Mouse (Mus musculus): ENCODE data around the gene Ncapd3.
A peak's percentile ranks its signal among the peaks of the same experiment; 100 is the strongest.

Ncapd3 gene

DNA sequence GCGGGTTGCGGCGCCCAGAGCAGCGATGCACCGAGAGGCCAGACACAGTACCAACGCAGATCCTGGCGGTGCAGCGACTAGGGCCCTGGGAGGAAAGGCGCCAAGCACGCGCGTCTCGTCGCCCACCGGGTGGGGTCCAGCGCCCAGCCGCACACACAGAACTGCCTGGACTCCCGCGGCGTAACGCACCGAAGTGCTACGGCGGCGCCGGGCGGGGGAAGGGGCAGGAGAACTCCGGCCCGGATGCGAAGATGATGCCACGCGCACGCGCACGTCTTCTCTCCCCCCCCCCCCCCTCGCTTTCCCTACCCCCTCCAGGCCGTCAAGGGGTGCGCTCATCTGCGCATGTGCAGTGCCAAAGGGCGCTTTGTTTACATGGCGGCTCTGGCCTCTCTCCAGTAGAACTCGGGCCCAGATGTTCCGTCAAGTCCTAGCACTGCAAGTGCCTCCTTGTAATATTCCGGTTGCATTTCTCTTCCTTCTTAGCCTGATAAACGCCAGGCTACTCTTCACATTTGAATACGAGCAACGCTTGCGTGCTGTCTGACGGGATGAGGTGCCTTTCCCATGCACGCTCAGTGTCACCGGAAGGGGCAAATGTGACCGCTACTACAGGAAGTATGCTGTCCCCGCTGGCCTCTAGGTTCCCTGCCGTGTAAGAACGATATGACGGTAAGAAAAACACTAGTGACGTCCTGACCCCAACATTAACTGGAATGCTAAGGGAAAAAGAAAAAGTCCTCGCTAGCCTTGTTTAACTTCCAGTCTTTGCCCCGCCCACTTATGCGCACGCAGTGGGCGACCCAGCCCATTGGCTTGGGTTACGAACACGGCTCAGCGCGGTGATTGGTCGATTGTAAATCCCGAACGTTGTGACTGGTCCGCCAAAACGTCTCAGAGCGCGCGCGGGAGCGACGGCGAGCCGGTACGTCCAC, at the start of gene Ncapd3, which contains the start of gene Vps26b:
Ncapd3 (plus strand) TSS at position 348 of the 935 bp plus-strand sequence.
Vps26b (minus strand) TSS at position 238 of the 935 bp plus-strand sequence.
- DNase-seq (ENCODE audit: low spot score): peak; percentile 96

DNA sequence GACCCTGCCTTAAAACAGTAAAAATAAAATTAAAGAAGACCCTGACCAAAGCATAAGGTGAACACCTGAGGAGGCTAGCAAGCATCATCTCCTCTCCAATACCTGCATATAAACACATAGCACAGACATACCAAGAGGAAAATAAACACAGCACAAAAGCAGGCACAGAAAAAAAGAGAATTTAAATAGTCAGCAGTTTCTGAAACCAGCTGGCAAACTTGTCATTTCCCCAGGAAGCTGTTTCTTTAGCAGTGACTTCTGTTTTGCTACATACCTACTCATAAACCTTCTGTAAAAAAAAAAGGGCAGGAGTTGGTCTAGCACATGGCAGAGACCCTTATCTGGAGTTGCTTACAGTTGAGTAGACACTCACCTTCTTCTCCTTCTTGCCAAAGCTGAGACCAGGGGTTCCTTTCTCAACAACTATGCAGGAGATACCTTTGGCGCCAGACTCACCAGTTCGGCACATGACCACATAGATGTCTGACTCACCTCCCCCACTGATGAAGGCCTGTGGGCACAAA, 44.8 kb upstream of the Ncapd3 start:
- no peak for DNase-seq (ENCODE audit: low spot score)

DNA sequence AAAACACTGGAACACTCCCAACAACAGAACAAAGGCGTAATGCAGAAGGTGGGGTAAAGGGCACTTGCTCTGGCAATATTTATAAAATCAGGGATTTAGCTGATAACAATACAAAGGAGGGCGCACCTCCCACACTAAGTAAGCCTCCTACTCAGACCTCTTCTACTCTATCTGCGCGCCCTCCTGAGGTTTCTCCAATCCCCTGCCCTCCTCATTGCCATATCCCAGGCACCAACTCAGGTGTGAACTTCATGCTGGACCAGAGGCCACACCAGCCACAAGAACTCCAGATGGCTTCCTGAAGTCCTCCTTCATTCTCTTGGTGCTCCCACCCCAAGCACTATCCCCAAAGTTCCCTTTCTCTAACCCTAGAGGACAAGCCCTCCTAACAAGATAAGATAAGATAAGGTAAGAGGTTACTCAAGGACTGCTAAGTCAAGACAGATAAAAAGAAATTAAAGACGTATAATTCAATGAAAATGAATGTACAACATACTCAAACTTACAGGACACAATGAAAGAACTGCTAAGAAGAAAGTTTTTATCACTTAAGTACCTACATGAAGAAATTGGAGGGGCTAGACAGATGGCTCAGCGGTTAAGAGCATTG, 44.2 kb upstream of the Ncapd3 start:
- DNase-seq (ENCODE audit: low spot score): no peak

DNA sequence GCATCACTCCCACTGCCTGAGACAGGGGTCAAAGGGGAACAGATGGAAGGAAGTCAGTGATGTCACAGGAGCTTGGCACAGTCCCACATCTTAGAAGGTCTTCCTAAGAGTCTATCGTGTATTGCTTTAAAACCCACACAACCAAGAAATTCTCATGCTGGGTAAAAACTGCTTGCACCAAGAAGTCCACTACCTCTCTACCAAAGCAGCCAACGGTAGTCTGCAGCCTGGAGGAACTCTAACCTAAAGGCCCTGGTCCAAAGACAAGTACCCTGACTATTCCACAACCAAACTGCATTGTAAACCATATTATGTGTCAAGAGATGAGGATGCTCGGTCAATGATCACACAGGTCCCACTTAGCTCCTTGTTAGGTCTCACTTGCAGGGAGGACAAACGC, 39.8 kb upstream of the Ncapd3 start:
- no peak for DNase-seq (ENCODE audit: low spot score)

DNA sequence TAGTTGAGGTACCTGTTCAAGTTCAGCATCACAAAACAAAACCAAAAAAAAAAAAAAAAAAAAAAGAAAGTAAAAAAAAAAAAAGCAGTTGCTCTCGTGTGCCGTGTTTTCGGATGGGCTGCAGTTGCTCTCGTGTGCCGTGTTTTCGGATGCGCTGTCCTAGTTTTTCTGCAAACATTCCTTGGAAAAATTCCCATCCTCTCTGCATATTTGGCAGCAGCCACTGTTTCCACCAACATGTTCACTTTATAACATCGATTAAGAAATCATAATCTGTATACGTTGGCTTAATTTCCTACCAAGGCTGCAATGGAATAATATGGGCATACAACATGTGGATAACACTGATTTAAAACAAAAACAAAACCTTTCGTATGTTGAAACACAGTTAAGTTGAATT, 36.9 kb upstream of the Ncapd3 start:
- DNase-seq (ENCODE audit: low spot score): no peak

DNA sequence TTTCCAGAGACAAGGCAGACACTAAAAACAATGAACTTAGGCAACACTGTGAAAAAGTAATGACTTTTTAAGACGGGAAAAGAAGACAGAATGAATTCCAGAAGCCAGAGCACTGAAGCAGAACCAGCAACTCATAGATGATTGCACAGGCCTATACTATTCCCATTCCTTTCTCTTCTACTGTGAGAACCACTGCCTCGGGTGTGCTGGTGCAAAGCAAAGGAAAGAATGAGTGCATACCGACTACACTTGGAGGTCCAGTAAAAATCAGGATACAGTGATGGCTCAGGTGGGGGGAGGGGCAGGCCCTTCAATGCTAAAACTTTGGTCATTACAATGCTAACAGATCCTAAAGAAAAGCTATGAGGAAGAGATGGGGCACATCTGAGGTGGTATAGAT, 36.1 kb upstream of the Ncapd3 start:
- DNase-seq (ENCODE audit: low spot score): no peak

DNA sequence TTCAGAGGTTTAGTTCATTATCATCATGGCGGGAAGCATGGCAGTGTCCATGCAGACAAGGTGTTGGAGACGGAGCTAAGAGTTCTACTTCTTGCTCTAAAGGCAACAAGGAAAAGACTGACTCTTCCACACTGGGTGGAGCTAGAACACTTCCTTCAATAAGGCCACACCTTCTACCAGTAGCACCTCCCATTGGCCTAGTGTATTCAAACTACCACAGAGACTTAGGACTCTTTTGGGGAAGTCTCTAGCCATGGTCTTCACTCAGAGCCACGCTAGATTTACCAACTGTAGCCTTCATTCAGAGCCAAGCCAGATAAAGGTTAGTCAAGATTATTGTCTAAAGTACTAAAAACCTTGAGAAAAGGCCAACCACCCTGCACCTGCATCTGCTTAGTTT, 32.9 kb upstream of the Ncapd3 start:
- no peak for DNase-seq (ENCODE audit: low spot score)

DNA sequence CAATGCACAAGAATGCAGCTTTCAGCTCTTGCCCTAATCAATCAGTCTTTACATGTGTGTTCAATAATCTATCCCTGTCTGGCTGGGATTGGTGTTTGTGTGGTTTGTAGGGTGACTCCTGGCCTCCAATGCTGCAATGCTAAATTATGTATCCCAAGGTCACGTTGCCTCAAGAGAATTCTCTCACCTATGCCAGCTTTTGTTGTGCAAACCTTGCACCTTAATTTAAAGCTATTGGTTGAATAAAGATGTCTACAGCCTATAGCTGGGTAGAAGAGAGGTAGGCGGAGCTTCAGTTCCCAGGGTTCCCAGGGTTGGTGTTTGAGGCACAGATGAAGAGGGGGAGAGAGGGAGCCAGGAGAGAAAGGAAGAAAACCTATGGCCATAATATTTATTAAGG, 32.5 kb upstream of the Ncapd3 start:
- no peak for DNase-seq (ENCODE audit: low spot score)

DNA sequence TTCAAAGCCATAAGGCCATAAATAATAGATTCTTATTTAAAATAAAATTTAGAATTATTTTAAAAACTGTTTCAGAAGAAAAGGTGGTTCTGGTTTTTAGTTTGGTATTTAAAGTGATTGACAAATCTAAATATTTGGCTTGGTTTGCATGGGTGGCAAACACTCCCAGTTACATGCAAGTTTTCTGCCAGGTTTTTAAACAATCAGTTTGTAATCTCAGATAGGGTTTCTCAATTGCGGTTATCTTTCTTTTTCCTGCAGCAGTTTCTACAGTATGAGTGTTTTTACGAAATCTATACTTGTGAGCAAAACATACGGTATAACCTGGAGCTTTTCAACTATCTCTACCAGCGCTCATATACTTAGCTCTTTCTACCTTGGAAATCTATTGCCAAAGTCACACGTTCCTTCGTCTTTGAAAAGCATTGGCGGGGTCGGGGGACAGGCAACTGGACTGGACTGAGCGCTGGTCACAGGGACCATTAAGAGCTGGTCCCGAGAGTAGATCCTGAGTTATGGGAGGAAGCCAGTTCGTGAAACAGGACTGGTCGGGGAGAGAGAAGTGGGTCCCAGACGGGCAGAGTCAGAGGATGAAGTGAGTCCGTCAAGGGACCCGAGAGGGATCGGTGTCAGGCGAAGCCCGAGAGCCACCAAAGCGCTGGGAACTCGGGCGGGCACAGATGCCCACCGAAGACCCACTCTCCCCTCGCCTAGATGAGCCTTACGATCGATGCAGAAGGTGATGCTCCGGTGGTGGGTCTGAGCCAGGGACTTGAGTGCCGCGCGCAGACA, 31.1 kb upstream of the Ncapd3 start:
- no peak for DNase-seq (ENCODE audit: low spot score)

DNA sequence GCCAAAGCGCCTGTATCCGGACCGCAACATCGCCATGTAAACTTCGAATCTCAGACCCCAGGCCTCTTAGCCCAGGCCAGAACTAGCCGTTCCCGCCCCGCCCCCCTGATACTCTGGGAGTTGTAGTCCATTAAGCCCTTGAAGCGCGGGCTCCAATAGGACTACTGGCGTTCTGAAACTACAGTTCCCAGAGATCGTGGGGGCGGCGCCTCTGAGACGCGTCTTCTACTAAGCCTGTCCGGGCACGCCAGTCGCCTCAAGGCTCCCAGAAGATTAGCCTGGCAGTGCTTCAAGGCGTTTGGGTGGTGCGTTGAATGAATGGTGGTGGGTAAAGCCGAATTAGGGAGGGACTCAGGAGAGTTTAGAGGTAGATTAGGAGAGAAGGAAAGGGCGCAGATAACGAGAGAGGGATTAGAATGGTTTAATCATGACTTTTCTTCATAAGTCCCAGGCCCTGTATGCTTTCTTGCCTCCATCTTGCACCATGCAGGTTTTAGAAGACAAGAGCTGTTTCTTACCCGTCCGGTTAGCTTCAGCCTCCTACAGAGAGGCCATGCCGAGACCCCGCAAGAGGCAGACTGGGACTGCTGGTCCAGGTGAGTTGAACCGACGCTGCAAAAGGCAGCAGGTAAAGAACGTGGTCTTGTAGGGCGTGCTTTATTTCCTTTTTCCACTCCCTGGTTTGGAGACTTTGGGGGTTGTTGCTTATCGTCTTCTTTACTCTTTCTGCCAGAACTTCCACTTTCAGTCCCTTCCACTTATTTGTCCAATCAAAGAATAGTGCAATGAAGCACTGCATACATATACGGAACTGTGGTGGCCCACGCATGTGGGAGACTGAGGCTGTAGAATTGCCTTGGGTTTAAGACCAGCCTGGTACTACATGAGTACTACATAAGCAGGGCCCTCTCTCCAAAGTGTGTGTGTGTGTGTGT, 30.2 kb upstream of the Ncapd3 start, which contains the start of the genes Acad8 and Thyn1:
Acad8 (minus strand) TSS at position 106 of the 935 bp plus-strand sequence.
Thyn1 (plus strand) TSS at position 250 of the 935 bp plus-strand sequence.
- DNase-seq (ENCODE audit: low spot score): peak; percentile 95

DNA sequence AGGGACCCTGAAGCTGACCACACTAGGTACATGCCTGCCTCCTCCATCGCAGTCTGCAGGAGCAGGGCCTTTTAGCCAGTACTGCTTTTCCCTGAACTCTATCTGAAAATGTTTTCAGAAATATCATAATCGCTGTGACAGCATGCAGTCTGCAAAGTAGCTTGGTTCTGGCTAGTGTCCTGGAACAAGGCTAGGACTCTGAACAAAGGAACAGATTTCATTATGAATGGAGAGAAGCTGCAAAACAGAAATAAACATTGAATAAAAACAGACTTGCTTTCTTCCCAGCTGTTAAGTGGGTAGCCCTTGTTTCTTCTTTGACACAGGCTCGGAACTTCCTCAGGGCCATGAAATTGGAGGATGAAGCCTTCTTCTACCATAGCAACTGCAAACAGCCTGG, 24.7 kb upstream of the Ncapd3 start:
- no peak for DNase-seq (ENCODE audit: low spot score)

DNA sequence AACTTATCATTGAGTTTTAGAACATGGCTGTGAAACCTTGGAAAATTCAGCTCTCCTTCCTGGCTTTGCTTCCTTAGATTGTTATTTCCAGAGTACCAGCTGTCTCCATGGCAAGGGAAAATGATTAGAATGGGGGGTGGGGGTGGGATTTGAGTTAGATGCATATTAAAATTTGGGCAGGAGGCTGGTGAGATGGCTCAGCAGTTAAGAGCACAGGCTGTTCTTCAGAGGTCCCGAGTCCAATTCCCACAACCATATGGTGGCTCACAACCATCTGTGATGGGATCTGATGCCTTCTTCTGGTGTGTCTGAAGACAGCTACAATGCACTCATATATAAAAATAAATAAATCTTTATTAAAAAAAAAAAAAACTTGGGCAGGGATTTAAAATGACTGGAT, 24.0 kb upstream of the Ncapd3 start:
- DNase-seq (ENCODE audit: low spot score): no peak

DNA sequence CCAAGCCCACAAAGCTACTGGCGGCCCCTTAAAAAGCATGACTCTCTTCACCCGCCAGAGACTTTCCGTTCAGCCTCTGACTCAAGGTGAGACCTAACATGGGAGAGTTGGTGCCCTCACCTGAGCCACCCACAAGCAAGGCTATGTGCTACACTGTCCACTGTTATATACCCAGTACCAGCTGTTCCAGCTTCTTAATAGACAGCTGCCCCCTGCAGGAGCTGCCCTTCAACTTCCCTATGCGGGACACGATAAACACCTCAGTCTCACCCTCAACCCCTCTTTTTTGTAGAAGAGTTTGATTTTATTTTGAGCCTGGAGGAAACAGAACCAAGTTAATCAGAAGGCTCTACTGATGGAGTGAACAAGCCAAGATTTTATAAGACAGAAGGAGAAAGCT, 23.1 kb upstream of the Ncapd3 start:
- DNase-seq (ENCODE audit: low spot score): no peak

DNA sequence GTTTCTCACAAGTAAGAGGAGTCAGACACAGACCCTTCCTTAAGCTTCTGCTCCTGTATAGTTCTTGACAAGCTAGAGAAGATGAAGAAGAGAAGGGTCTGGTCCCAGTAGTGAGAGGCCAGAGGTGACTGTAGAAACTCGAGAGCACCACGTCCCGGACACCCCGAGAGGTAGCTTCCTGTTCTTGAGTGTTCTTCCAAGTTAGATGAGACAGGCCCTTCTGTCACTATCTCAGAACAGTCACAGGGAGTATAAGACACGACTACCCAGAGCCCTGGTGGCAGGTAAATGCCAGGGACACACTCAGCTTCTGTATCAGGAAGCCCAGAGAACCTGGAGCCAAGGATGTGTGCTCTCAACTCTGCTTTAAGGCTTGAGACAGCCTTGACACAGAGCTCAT, 20.7 kb upstream of the Ncapd3 start:
- no peak for DNase-seq (ENCODE audit: low spot score)

DNA sequence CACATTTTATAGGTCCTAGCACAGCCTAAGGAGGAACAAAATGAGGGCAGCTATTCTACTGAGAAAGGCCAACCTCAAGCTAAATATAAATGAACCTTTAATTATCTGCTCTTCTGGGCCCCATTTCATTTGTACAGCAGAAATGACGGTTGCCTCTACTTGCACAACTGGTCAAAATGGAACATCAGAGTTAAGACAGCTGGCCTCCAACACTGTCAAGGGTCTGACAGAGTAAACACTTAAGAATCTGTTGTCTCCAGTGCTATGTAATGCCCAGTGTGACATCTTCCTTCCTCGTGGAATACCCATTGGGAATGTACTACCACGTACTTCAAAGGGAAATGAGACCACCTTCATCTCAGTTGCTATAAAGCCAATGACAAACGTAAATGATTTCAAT, 18.4 kb upstream of the Ncapd3 start:
- DNase-seq (ENCODE audit: low spot score): no peak

DNA sequence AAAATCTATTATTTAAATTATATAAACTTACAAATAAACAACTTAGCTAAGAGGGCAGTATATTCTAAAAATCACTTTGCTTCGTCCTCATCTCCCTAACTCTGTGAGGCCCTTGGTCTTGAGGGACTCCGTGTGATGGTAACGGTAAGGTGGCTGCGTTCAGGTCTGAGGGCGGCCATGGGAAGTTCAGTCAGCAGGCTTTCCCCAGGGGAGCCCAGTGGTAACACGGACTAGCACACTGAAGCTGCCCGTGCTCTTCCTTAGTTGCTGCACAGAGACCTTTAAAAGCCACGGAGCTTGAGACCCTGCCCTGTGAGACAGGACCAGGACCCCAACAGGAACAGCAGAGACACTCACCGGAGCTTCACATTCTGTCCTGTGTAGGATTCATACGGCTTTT, 11.0 kb upstream of the Ncapd3 start:
- DNase-seq (ENCODE audit: low spot score): no peak

DNA sequence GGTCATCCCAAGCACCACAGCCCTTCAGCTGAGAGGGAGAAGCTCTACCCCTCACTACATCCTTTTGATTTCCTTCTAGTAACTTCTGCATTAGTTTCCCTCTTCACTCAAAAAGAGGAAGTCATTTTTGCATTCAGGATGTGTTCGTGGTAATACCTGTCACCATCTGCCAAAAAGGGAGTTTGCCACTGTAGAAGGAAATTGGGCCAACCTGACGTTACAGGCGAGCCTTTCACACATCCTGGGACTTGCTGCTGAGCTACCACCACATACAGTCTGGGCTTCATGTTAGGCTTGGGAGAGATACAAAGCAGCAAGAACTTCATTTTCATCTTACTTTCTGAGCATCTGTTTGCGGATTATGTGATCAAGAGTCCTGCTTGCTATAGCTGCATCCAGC, 6.3 kb upstream of the Ncapd3 start:
- DNase-seq (ENCODE audit: low spot score): no peak

DNA sequence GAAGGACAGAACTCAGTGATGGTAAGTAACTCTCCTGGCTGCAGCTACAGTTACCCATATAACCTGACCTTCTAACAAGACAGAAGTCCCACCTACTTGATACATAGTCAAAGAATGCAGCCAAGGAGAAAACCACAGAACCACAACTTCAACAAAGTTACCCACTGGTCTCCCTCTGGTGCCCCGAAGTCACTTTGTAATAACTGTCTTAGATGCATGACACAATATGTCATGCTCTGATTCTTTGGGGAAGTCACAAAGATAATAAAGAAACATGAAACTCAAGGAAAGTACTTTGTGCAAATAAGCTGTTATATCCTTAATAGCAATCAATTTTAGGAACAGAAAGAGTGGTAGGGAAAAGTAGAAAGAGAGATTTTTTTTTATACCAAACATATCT, 3.3 kb upstream of the Ncapd3 start:
- no peak for DNase-seq (ENCODE audit: low spot score)

DNA sequence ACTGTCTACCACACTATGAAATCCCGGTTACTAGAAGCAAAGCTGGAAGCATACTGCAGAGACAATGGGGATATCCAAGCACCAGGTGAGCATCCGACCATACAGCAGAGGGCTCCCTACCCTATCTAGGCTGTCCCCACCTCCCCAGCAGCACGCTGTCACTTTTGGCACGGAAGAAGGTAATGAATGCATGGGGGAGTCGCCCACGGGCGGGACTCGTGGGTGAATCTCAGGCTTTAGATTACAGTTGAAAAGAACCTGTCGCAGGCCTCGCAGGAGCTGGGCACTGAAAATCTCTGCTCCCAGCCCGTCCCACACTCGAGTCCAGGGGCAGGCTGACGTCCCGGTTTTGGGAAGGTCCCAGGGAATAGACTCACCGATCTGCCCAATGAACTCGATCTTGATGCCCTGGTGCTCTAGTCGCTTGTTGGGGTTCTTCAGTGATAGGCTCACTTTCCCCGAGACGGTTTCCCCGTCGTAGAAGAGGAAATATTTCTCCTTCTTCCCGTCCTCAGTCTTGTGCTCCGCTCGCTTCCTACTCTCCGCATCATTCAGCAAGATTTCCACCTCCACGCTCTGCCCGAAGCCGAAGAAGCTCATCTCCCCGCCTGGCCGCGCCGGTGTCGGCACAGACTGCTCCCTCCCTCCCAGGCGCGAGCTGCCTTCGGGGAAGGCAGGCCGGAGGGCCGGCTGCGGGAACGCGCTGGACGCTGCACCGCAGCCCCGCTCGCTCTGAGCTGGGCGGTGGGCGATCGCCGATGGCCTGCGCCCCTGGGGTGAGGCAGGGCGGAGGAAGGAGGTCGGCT, 750 bp upstream of the Ncapd3 start:
- DNase-seq (ENCODE audit: low spot score): peak; percentile 39

DNA sequence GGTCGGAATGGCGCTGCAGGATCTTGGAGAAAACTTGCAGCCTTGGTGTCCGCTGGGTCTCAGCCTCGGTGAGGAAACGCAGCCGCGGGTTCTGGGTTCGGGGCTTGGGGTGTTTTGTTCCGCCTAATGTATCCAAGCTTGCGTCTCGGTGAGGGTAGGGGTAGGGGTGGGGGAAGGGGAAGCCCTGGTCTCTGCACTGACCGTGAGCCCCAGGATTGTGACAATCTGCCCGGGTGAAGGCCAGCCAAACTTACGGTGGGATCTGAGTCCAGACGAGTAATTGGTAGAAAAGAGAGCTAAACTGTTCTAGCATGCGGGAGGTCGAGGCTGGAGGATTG, 757 bp downstream of the Ncapd3 start:
- DNase-seq (ENCODE audit: low spot score): no peak
